Mouse (Mus musculus) hindbrain, embryonic 10.5 days (tissue): ENCODE data around the gene Fbxw27. TPM values are rescaled to one million over a fixed set of nuclear protein-coding genes. Genes with fewer than 3 reads are reported as not detected.
"Not testable (repeated sequence)": the region's sequence is repeated elsewhere in the genome, so short reads cannot be mapped to it uniquely, and the experiment has no call there.

Experiments
- DNase-seq: peaks from one replicate; pipeline ENCODE4 v3.0.0-alpha.2; 2017; ENCODE audit warnings: low spot score
- H3K27ac ChIP-seq: fragments of 300-500 bp; sonication (generic); 2 replicates; pipeline ENCODE4 v1.5.1; 2016; ENCODE audit warnings: mild to moderate bottlenecking, moderate library complexity
- H3K27me3 ChIP-seq: fragments of 300-500 bp; sonication (generic); 2 replicates; pipeline ENCODE4 v1.6.1; 2016; ENCODE audit warnings: mild to moderate bottlenecking; ENCODE audit not compliant: poor library complexity, insufficient read depth, severe bottlenecking
- H3K36me3 ChIP-seq: fragments of 300-500 bp; sonication (generic); 2 replicates; pipeline ENCODE4 v1.6.1; 2016; ENCODE audit warnings: mild to moderate bottlenecking, moderate library complexity
- H3K4me1 ChIP-seq: fragments of 300-500 bp; sonication (generic); replicated peaks from 2 replicates; pipeline ENCODE4 v1.6.1; 2016; ENCODE audit warnings: mild to moderate bottlenecking
- H3K4me3 ChIP-seq: fragments of 300-500 bp; sonication (generic); 2 replicates; pipeline ENCODE4 v1.5.1; 2016; ENCODE audit warnings: mild to moderate bottlenecking, moderate library complexity
- H3K9me3 ChIP-seq: fragments of 300-500 bp; sonication (generic); 2 replicates; pipeline ENCODE4 v1.6.1; 2016; ENCODE audit warnings: mild to moderate bottlenecking, moderate library complexity
- WGBS: fragments of 180-500 bp; shearing (Covaris S2); methylation state at CpG from one replicate; pipeline ENCODE4 v1.1.7; 2016; 5-methylcytosine and 5-hydroxymethylcytosine counted together
- polyA plus RNA-seq: library from polyadenylated mRNA; unstranded; fragments of >200 nt; fragmentation: Nextera tagmentation; extraction: Ambion mirVana; gene quantifications from 2 replicates; pipeline ENCODE4 v1.2.1, GENCODE M21; 2016

Fbxw27 gene
- polyA plus RNA-seq, 1 experiment from 2014 or later, result not detected

GRCm38 (mm10) chr9:109795811-109796210 lies 5.3 kb upstream of the Fbxw27 start:
- Histone ChIP-seq H3K27ac (no peak overlapping the region), H3K27me3 (no peaks in the 10 kb centered on the region), H3K4me3 (no peak overlapping the region), H3K4me1 (no peaks in the 10 kb centered on the region), H3K36me3 (no peaks in the 10 kb centered on the region), H3K9me3 (no peaks in the 10 kb centered on the region)
- no peak for DNase-seq
- WGBS, result 80% methylated on average over 2 of the region's 2 CpGs

- H3K9me3 ChIP-seq, result no peaks in the 10 kb centered on the region
- no peaks in the 10 kb centered on the region for H3K4me1 ChIP-seq
- WGBS, result 86% methylated on average over 2 of the region's 2 CpGs
- no peak for DNase-seq
- H3K27ac ChIP-seq, result no peak overlapping the region
- H3K4me3 ChIP-seq, result no peak overlapping the region
- no peaks in the 10 kb centered on the region for H3K27me3 ChIP-seq
- no peaks in the 10 kb centered on the region for H3K36me3 ChIP-seq
Observed at GRCm38 (mm10) chr9:109795221-109795620, 4.8 kb upstream of the Fbxw27 start.

GRCm38 (mm10) chr9:109766841-109767240 lies 23.6 kb downstream of the Fbxw27 start:
- not testable (repeated sequence) for H3K27me3 ChIP-seq, H3K4me3 ChIP-seq, H3K4me1 ChIP-seq, H3K27ac ChIP-seq, H3K36me3 ChIP-seq, DNase-seq, H3K9me3 ChIP-seq
- 81% methylated on average over 1 of the region's 1 CpGs for WGBS

- not testable (repeated sequence) for H3K36me3 ChIP-seq, H3K4me3 ChIP-seq, DNase-seq, H3K9me3 ChIP-seq, H3K4me1 ChIP-seq, H3K27ac ChIP-seq, H3K27me3 ChIP-seq
- 85% methylated on average over 3 of the region's 3 CpGs for WGBS
Observed at GRCm38 (mm10) chr9:109745989-109746388, 44.5 kb downstream of the Fbxw27 start, which contains the start of gene Fbxw26. TSS of gene Fbxw26 (minus strand) at chr9:109746089.

Other genes with a start within 250 kb of the Fbxw27 start
- gene Fbxw15, start 222.4 kb downstream of the Fbxw27 start, polyA plus RNA-seq, result not detected in 2 replicates
- not detected in 2 replicates for gene Fbxw24, start 164.6 kb downstream of the Fbxw27 start, polyA plus RNA-seq
- gene Fbxw25, start 126.0 kb downstream of the Fbxw27 start, polyA plus RNA-seq, result not detected in 2 replicates
- gene Fbxw18, start 88.0 kb downstream of the Fbxw27 start, polyA plus RNA-seq, result 0.33 TPM in 1 of 2 replicates, not detected in the other
- 0.13 TPM in 1 of 2 replicates, not detected in the other for gene Fbxw26, start 44.6 kb downstream of the Fbxw27 start, polyA plus RNA-seq
- not detected in 2 replicates for gene Spink8, start 21.6 kb upstream of the Fbxw27 start, polyA plus RNA-seq
- 106 and 108 TPM in 2 replicates for gene Nme6, start 42.1 kb upstream of the Fbxw27 start, polyA plus RNA-seq
- gene Camp, start 58.9 kb upstream of the Fbxw27 start, polyA plus RNA-seq, result not detected in 2 replicates
- 36.6 and 40.6 TPM in 2 replicates for gene Cdc25a, start 84.9 kb upstream of the Fbxw27 start, polyA plus RNA-seq
- 71.6 and 96.3 TPM in 2 replicates for gene Map4, start 140.8 kb upstream of the Fbxw27 start, polyA plus RNA-seq